Mouse (Mus musculus): ENCODE data around the gene Olfr57. TPM values are rescaled to one million over a fixed set of nuclear protein-coding genes. Genes with fewer than 3 reads are reported as not detected.

The Olfr57 gene
- not detected for total RNA-seq (2023)

DNA sequence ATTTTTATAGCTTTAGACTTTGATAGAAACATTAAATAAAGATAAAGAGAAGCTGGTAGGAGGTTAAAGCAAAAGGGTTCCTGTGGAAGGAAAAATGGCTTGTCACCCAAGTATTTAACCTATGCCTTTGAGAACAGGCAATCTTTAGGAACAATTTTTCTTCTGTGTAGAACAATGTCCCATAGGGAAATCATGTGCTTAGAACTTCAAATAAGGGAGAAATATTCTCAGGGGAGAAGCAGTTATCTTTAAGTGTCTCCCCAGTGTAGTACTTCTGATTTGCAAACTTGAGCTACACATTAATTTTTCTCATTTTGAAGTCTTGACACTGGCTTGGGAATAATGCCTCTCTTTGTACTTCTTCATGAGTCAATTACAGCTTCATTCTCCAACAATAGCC is at the start of gene Olfr57:
Gene Olfr57, plus strand, starts transcription at position 301 of the 400 bp plus-strand sequence.

DNA sequence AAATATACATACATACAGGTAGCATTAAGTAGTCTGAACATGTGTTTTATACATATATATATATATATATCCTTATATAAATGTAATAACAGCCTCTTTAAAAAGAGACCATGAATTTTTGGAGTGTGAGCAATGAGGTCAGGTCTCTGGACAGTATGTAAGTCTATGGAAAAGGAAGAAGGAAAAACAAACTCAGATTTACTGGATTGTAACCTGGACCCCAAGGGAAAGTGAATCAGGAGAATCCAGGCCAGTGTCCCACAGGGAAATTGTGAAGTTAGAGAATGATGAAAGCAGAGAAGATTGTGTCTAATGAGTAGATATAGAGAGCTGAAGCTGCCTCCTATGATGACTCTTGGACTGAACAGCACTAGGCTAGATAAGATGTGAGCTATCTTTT is 47.8 kb upstream of the Olfr57 start, which contains the start of gene Olfr1352:
Gene Olfr1352, plus strand, starts transcription at position 301 of the 400 bp plus-strand sequence.

DNA sequence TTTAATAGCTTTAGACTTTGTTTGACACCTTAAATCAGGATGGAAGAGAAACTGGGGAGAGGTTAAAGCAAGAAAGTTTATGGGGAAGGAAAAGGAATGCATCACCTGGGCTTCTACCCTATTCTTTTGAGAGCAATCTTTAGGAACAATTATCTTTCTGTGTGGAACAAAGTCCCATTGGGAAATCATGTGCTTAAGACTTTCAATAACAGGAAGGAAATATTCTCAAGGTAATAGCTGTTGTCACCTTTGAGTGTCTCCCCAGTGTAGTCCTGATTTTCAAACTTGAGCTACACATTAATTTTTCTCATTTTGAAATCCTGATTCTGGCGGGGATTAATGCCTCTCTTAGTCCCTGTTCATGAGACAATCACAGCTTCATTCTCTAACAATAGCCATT is 16.4 kb upstream of the Olfr57 start, which contains the start of gene Olfr1351:
Gene Olfr1351, plus strand, starts transcription at position 301 of the 400 bp plus-strand sequence.

Other genes with a start within 250 kb of the Olfr57 start
- gene Slc1a6, start 248.2 kb upstream of the Olfr57 start, total RNA-seq (2023), result not detected
- gene Olfr1356, start 176.6 kb upstream of the Olfr57 start, total RNA-seq (2023), result not detected
- not detected for gene Olfr1355, start 153.2 kb upstream of the Olfr57 start, total RNA-seq (2023)
- not detected for gene Olfr1354, start 115.6 kb upstream of the Olfr57 start, total RNA-seq (2023)
- gene Olfr8, start 78.1 kb upstream of the Olfr57 start, total RNA-seq (2023), result not detected
- gene Olfr1353, start 65.4 kb upstream of the Olfr57 start, total RNA-seq (2023), result not detected
- gene Olfr1352, start 47.7 kb upstream of the Olfr57 start, total RNA-seq (2023), result not detected
- gene Olfr1351, start 16.3 kb upstream of the Olfr57 start, total RNA-seq (2023), result not detected
- gene 2610008E11Rik, start 68.9 kb downstream of the Olfr57 start, total RNA-seq (2023), result 21.3 TPM
- gene Vmn2r80, start 120.0 kb downstream of the Olfr57 start, total RNA-seq (2023), result not detected
- gene Vmn2r81, start 219.0 kb downstream of the Olfr57 start, total RNA-seq (2023), result not detected

Measured in CD4-positive naive resting alpha-beta T cell, adult 76 days (primary cell).